Mouse (Mus musculus): ENCODE data around the gene Slk. TPM values are rescaled to one million over a fixed set of nuclear protein-coding genes. Genes with fewer than 3 reads are reported as not detected.

The Slk gene
- polyA plus RNA-seq, 1 experiment: 91.4 TPM

- peaks cover 5% of the 10 kb centered on the region for H3K4me1 ChIP-seq (ENCODE audit: control insufficient read depth, insufficient read depth, low read length)
- peak within 1 kb of the TSS; percentile 99 for H3K4me3 ChIP-seq (ENCODE audit: low read depth, low read length)
- no peaks in the 10 kb centered on the region for H3K27me3 ChIP-seq (ENCODE audit: control insufficient read depth, insufficient read depth, low read length, poor library complexity, severe bottlenecking)
- TF ChIP-seq POLR2A (IDR thresholded peaks at IDR 0.05; ENCODE audit: insufficient read depth, low read length) (no peak), EP300 (IDR thresholded peaks at IDR 0.05; ENCODE audit: insufficient read depth, low read depth, low read length) (no peak), CTCF (IDR thresholded peaks at IDR 0.05; ENCODE audit: low read depth, low read length) (no peak)
- peak within 1 kb of the TSS; percentile 63; the same call in 1 of the 2 replicates for H3K27ac ChIP-seq (ENCODE audit: insufficient read depth, low read length)
- H3K36me3 ChIP-seq (ENCODE audit: control insufficient read depth, insufficient read depth, low read length, poor library complexity, severe bottlenecking): peaks cover 3% of the 10 kb centered on the region; the same call in 1 of the 2 replicates
- peak within 1 kb of the TSS; percentile 93 for H3K9ac ChIP-seq (ENCODE audit: low read depth, poor library complexity, severe bottlenecking)
- H3K9me3 ChIP-seq (replicated peaks; ENCODE audit: control insufficient read depth, insufficient read depth, low read length, poor library complexity, severe bottlenecking): no peaks in the 10 kb centered on the region
Measured at GRCm38 (mm10) chr19:47537300-47537792, 42.1 kb upstream of the Slk start, which contains the start of gene Stn1. Stn1 (minus strand) TSS chr19:47537507.

- Histone ChIP-seq H3K27me3 (ENCODE audit: control insufficient read depth, insufficient read depth, low read length, poor library complexity, severe bottlenecking) (no peaks in the 10 kb centered on the region), H3K27ac (ENCODE audit: insufficient read depth, low read length) (no peak overlapping the region; the same call in 1 of the 2 replicates), H3K36me3 (ENCODE audit: control insufficient read depth, insufficient read depth, low read length, poor library complexity, severe bottlenecking) (peaks cover 3% of the 10 kb centered on the region; the same call in 1 of the 2 replicates), H3K9me3 (replicated peaks; ENCODE audit: control insufficient read depth, insufficient read depth, low read length, poor library complexity, severe bottlenecking) (no peaks in the 10 kb centered on the region), H3K4me3 (ENCODE audit: low read depth, low read length) (no peak overlapping the region), H3K4me1 (ENCODE audit: control insufficient read depth, insufficient read depth, low read length) (peaks cover 5% of the 10 kb centered on the region), H3K9ac (ENCODE audit: low read depth, poor library complexity, severe bottlenecking) (peak overlapping the region; percentile 65)
- TF ChIP-seq POLR2A (IDR thresholded peaks at IDR 0.05; ENCODE audit: insufficient read depth, low read length) (no peak), CTCF (IDR thresholded peaks at IDR 0.05; ENCODE audit: low read depth, low read length) (no peak)
Measured at GRCm38 (mm10) chr19:47537879-47538278, 41.6 kb upstream of the Slk start.

- H3K4me3 ChIP-seq (ENCODE audit: low read depth, low read length): no peak overlapping the region
- peaks cover 3% of the 10 kb centered on the region; the same call in 1 of the 2 replicates for H3K36me3 ChIP-seq (ENCODE audit: control insufficient read depth, insufficient read depth, low read length, poor library complexity, severe bottlenecking)
- TF ChIP-seq POLR2A (IDR thresholded peaks at IDR 0.05; ENCODE audit: insufficient read depth, low read length): no peak
- TF ChIP-seq EP300 (IDR thresholded peaks at IDR 0.05; ENCODE audit: insufficient read depth, low read depth, low read length): no peak
- TF ChIP-seq CTCF (IDR thresholded peaks at IDR 0.05; ENCODE audit: low read depth, low read length): no peak
- H3K9ac ChIP-seq (ENCODE audit: low read depth, poor library complexity, severe bottlenecking): no peak overlapping the region
- H3K9me3 ChIP-seq (replicated peaks; ENCODE audit: control insufficient read depth, insufficient read depth, low read length, poor library complexity, severe bottlenecking): no peaks in the 10 kb centered on the region
- no peak overlapping the region for H3K27ac ChIP-seq (ENCODE audit: insufficient read depth, low read length)
- no peaks in the 10 kb centered on the region for H3K27me3 ChIP-seq (ENCODE audit: control insufficient read depth, insufficient read depth, low read length, poor library complexity, severe bottlenecking)
- H3K4me1 ChIP-seq (ENCODE audit: control insufficient read depth, insufficient read depth, low read length): peaks cover 5% of the 10 kb centered on the region
Measured at GRCm38 (mm10) chr19:47538801-47539200, 40.7 kb upstream of the Slk start.

- Histone ChIP-seq H3K36me3 (ENCODE audit: control insufficient read depth, insufficient read depth, low read length, poor library complexity, severe bottlenecking) (no peaks in the 10 kb centered on the region), H3K9me3 (replicated peaks; ENCODE audit: control insufficient read depth, insufficient read depth, low read length, poor library complexity, severe bottlenecking) (no peaks in the 10 kb centered on the region), H3K27ac (ENCODE audit: insufficient read depth, low read length) (no peak overlapping the region), H3K9ac (ENCODE audit: low read depth, poor library complexity, severe bottlenecking) (no peak overlapping the region), H3K4me1 (ENCODE audit: control insufficient read depth, insufficient read depth, low read length) (peaks cover 5% of the 10 kb centered on the region), H3K4me3 (ENCODE audit: low read depth, low read length) (no peak overlapping the region), H3K27me3 (ENCODE audit: control insufficient read depth, insufficient read depth, low read length, poor library complexity, severe bottlenecking) (no peaks in the 10 kb centered on the region)
- TF ChIP-seq POLR2A (IDR thresholded peaks at IDR 0.05; ENCODE audit: insufficient read depth, low read length) (no peak), CTCF (IDR thresholded peaks at IDR 0.05; ENCODE audit: low read depth, low read length) (no peak), EP300 (IDR thresholded peaks at IDR 0.05; ENCODE audit: insufficient read depth, low read depth, low read length) (no peak)
Measured at GRCm38 (mm10) chr19:47542441-47542840, 37.0 kb upstream of the Slk start.

GRCm38 (mm10) chr19:47545055-47545454, 34.4 kb upstream of the Slk start:
- H3K27me3 ChIP-seq (ENCODE audit: control insufficient read depth, insufficient read depth, low read length, poor library complexity, severe bottlenecking): no peaks in the 10 kb centered on the region
- H3K27ac ChIP-seq (ENCODE audit: insufficient read depth, low read length): no peak overlapping the region
- H3K4me1 ChIP-seq (ENCODE audit: control insufficient read depth, insufficient read depth, low read length): no peaks in the 10 kb centered on the region
- TF ChIP-seq POLR2A (IDR thresholded peaks at IDR 0.05; ENCODE audit: insufficient read depth, low read length) (no peak), CTCF (IDR thresholded peaks at IDR 0.05; ENCODE audit: low read depth, low read length) (no peak), EP300 (IDR thresholded peaks at IDR 0.05; ENCODE audit: insufficient read depth, low read depth, low read length) (no peak)
- no peaks in the 10 kb centered on the region for H3K36me3 ChIP-seq (ENCODE audit: control insufficient read depth, insufficient read depth, low read length, poor library complexity, severe bottlenecking)
- no peak overlapping the region for H3K9ac ChIP-seq (ENCODE audit: low read depth, poor library complexity, severe bottlenecking)
- no peak overlapping the region for H3K4me3 ChIP-seq (ENCODE audit: low read depth, low read length)
- H3K9me3 ChIP-seq (replicated peaks; ENCODE audit: control insufficient read depth, insufficient read depth, low read length, poor library complexity, severe bottlenecking): no peaks in the 10 kb centered on the region

GRCm38 (mm10) chr19:47545528-47545927, 34.0 kb upstream of the Slk start:
- Histone ChIP-seq H3K4me1 (ENCODE audit: control insufficient read depth, insufficient read depth, low read length) (no peaks in the 10 kb centered on the region), H3K27me3 (ENCODE audit: control insufficient read depth, insufficient read depth, low read length, poor library complexity, severe bottlenecking) (no peaks in the 10 kb centered on the region), H3K27ac (ENCODE audit: insufficient read depth, low read length) (no peak overlapping the region), H3K4me3 (ENCODE audit: low read depth, low read length) (no peak overlapping the region), H3K9ac (ENCODE audit: low read depth, poor library complexity, severe bottlenecking) (no peak overlapping the region), H3K36me3 (ENCODE audit: control insufficient read depth, insufficient read depth, low read length, poor library complexity, severe bottlenecking) (no peaks in the 10 kb centered on the region), H3K9me3 (replicated peaks; ENCODE audit: control insufficient read depth, insufficient read depth, low read length, poor library complexity, severe bottlenecking) (no peaks in the 10 kb centered on the region)
- no peak for TF ChIP-seq POLR2A (IDR thresholded peaks at IDR 0.05; ENCODE audit: insufficient read depth, low read length)
- TF ChIP-seq CTCF (IDR thresholded peaks at IDR 0.05; ENCODE audit: low read depth, low read length): no peak
- TF ChIP-seq EP300 (IDR thresholded peaks at IDR 0.05; ENCODE audit: insufficient read depth, low read depth, low read length): no peak

Measured in ES-Bruce4 (cell line).